Mouse (Mus musculus) urinary bladder, postnatal 25 days (tissue): ENCODE data around the gene Dusp28.

Experiments
- DNase-seq: peaks from one replicate; pipeline ENCODE4 v3.0.0; 2022; ENCODE audit warnings: low spot score

Gene Dusp28

GRCm38 (mm10) chr1:92943219-92943989, 36.6 kb downstream of the Dusp28 start:
- no peak for DNase-seq

- DNase-seq = no peak
These were observed 41.2 kb downstream of the Dusp28 start for GRCm38 (mm10) chr1:92947966-92948365.

- no peak for DNase-seq
These were observed 42.6 kb downstream of the Dusp28 start for GRCm38 (mm10) chr1:92949426-92949825.

- DNase-seq = no peak
These were observed 43.8 kb downstream of the Dusp28 start, which contains the start of gene Gpr35 for GRCm38 (mm10) chr1:92950607-92951006. Gpr35 (plus strand) TSS chr1:92950865.

GRCm38 (mm10) chr1:92953641-92954040, 46.9 kb downstream of the Dusp28 start:
- DNase-seq = no peak

GRCm38 (mm10) chr1:92956571-92957335, 50.0 kb downstream of the Dusp28 start:
- peak; percentile 36 for DNase-seq
